Mouse (Mus musculus) hindbrain, embryonic 13.5 days (tissue): ENCODE results near the gene Fat1. TPM values are rescaled to one million over a fixed set of nuclear protein-coding genes. Genes with fewer than 3 reads are reported as not detected.
A peak's percentile ranks its signal among the peaks of the same experiment; 100 is the strongest.

Source experiments
- ATAC-seq: fragments of 200-750 bp; cut with Nextera tagmentation; 2 replicates; pipeline ENCODE4 v1.8.0; 2017; ENCODE audit warnings: moderate TSS enrichment; ENCODE audit not compliant: low FRiP score
- H3K27ac ChIP-seq: fragments of 300-500 bp; sonication (generic); 2 replicates; pipeline ENCODE4 v1.5.1; 2015; ENCODE audit warnings: inconsistent platforms, mild to moderate bottlenecking, moderate library complexity
- H3K27me3 ChIP-seq: fragments of 300-500 bp; sonication (generic); 2 replicates; pipeline ENCODE4 v1.6.1; 2015; ENCODE audit warnings: mild to moderate bottlenecking, inconsistent platforms
- H3K36me3 ChIP-seq: fragments of 300-500 bp; sonication (generic); 2 replicates; pipeline ENCODE4 v1.6.1; 2015; ENCODE audit warnings: mild to moderate bottlenecking, inconsistent platforms
- H3K4me1 ChIP-seq: fragments of 300-500 bp; sonication (generic); replicated peaks from 2 replicates; pipeline ENCODE4 v1.6.1; 2015; ENCODE audit warnings: inconsistent platforms
- H3K4me2 ChIP-seq: fragments of 300-500 bp; sonication (generic); 2 replicates; pipeline ENCODE4 v1.6.1; 2015; ENCODE audit warnings: inconsistent platforms, mild to moderate bottlenecking, moderate library complexity
- H3K4me3 ChIP-seq: fragments of 300-500 bp; sonication (generic); 2 replicates; pipeline ENCODE4 v1.5.1; 2015; ENCODE audit warnings: mild to moderate bottlenecking, inconsistent platforms
- H3K9ac ChIP-seq: fragments of 300-500 bp; sonication (generic); 2 replicates; pipeline ENCODE4 v1.6.1; 2015; ENCODE audit warnings: mild to moderate bottlenecking, inconsistent platforms
- H3K9me3 ChIP-seq: fragments of 300-500 bp; sonication (generic); 2 replicates; pipeline ENCODE4 v1.6.1; 2016; ENCODE audit warnings: inconsistent platforms
- WGBS: fragments of 180-500 bp; shearing (Covaris S2); methylation state at CpG from one replicate; pipeline ENCODE4 v1.1.7; 2015; 5-methylcytosine and 5-hydroxymethylcytosine counted together
- polyA plus RNA-seq: library from polyadenylated mRNA; unstranded; fragments of >200 nt; fragmentation: Nextera tagmentation; extraction: Ambion mirVana; gene quantifications from 2 replicates; pipeline ENCODE4 v1.2.1, GENCODE M21; 2015

Gene Fat1
- polyA plus RNA-seq: 12.7 and 13.9 TPM in 2 replicates

GRCm38 (mm10) chr8:44934850-44935497 is at the start of gene Fat1:
Gene Fat1 (plus strand): TSS chr8:44935447.
- ATAC-seq: peak; percentile 50
- Histone ChIP-seq H3K4me2 (peak within 1 kb of the TSS; percentile 94), H3K36me3 (no peaks in the 10 kb centered on the region), H3K4me3 (peak within 1 kb of the TSS; percentile 79), H3K9ac (peak within 1 kb of the TSS; percentile 81), H3K4me1 (peaks cover 17% of the 10 kb centered on the region), H3K27ac (peak within 1 kb of the TSS; percentile 89), H3K9me3 (no peaks in the 10 kb centered on the region), H3K27me3 (0 out of 2 replicates have a peak, but pooled peaks cover 2% of the 10 kb centered on the region)
- under 1% methylated on average over 44 of the region's 49 CpGs for whole genome bisulfite sequencing

GRCm38 (mm10) chr8:44894626-44895025 is 40.6 kb upstream of the Fat1 start:
- Histone ChIP-seq H3K4me1 (peaks cover 11% of the 10 kb centered on the region), H3K27me3 (no peaks in the 10 kb centered on the region), H3K4me2 (no peak overlapping the region), H3K4me3 (no peak overlapping the region), H3K36me3 (no peaks in the 10 kb centered on the region), H3K27ac (no peak overlapping the region), H3K9ac (no peak overlapping the region), H3K9me3 (no peaks in the 10 kb centered on the region)
- ATAC-seq: no peak
- 90% methylated on average over 6 of the region's 6 CpGs for WGBS

GRCm38 (mm10) chr8:44899575-44899991 is 35.7 kb upstream of the Fat1 start:
- Histone ChIP-seq H3K36me3 (no peaks in the 10 kb centered on the region), H3K9ac (no peak overlapping the region), H3K4me3 (no peak overlapping the region), H3K4me2 (peak overlapping the region; percentile 4; the same call in 1 of the 2 replicates), H3K27me3 (no peaks in the 10 kb centered on the region), H3K4me1 (peaks cover 13% of the 10 kb centered on the region), H3K9me3 (no peaks in the 10 kb centered on the region), H3K27ac (no peak overlapping the region)
- ATAC-seq: peak; percentile 69
- 34% methylated on average over 12 of the region's 12 CpGs for WGBS

- Histone ChIP-seq H3K27ac (no peak overlapping the region), H3K4me2 (no peak overlapping the region), H3K9ac (no peak overlapping the region), H3K4me1 (no peaks in the 10 kb centered on the region), H3K4me3 (no peak overlapping the region), H3K9me3 (no peaks in the 10 kb centered on the region), H3K36me3 (no peaks in the 10 kb centered on the region), H3K27me3 (no peaks in the 10 kb centered on the region)
- ATAC-seq: no peak
- WGBS: 76% methylated on average over 12 of the region's 12 CpGs
Observed at GRCm38 (mm10) chr8:44911126-44911903, 23.9 kb upstream of the Fat1 start.

- ATAC-seq: no peak
- H3K9me3 ChIP-seq: no peaks in the 10 kb centered on the region
- H3K27me3 ChIP-seq: no peaks in the 10 kb centered on the region
- H3K4me1 ChIP-seq: no peaks in the 10 kb centered on the region
- H3K4me3 ChIP-seq: no peak overlapping the region
- H3K9ac ChIP-seq: no peak overlapping the region
- no peak overlapping the region for H3K4me2 ChIP-seq
- no peak overlapping the region for H3K27ac ChIP-seq
- no peaks in the 10 kb centered on the region for H3K36me3 ChIP-seq
- WGBS: 87% methylated on average over 12 of the region's 12 CpGs
Observed at GRCm38 (mm10) chr8:44919487-44920082, 15.7 kb upstream of the Fat1 start.

GRCm38 (mm10) chr8:44920379-44921032 is 14.7 kb upstream of the Fat1 start:
- no peak overlapping the region for H3K27ac ChIP-seq
- H3K4me2 ChIP-seq: no peak overlapping the region
- no peak for ATAC-seq
- no peaks in the 10 kb centered on the region for H3K4me1 ChIP-seq
- 73% methylated on average over 7 of the region's 7 CpGs for WGBS
- H3K36me3 ChIP-seq: no peaks in the 10 kb centered on the region
- H3K27me3 ChIP-seq: no peaks in the 10 kb centered on the region
- H3K9ac ChIP-seq: no peak overlapping the region
- H3K9me3 ChIP-seq: no peaks in the 10 kb centered on the region
- H3K4me3 ChIP-seq: no peak overlapping the region

GRCm38 (mm10) chr8:44924995-44925394 is 10.3 kb upstream of the Fat1 start:
- no peaks in the 10 kb centered on the region for H3K27me3 ChIP-seq
- no peak overlapping the region for H3K9ac ChIP-seq
- no peak overlapping the region for H3K4me2 ChIP-seq
- H3K36me3 ChIP-seq: no peaks in the 10 kb centered on the region
- H3K9me3 ChIP-seq: no peaks in the 10 kb centered on the region
- ATAC-seq: no peak
- WGBS: 93% methylated on average over 5 of the region's 5 CpGs
- H3K27ac ChIP-seq: no peak overlapping the region
- H3K4me3 ChIP-seq: no peak overlapping the region
- H3K4me1 ChIP-seq: no peaks in the 10 kb centered on the region

GRCm38 (mm10) chr8:44930058-44930457 is 5.2 kb upstream of the Fat1 start:
- WGBS: 90% methylated on average over 3 of the region's 3 CpGs
- Histone ChIP-seq H3K27me3 (0 out of 2 replicates have a peak, but pooled peaks cover 2% of the 10 kb centered on the region), H3K36me3 (no peaks in the 10 kb centered on the region), H3K27ac (no peak overlapping the region), H3K4me2 (no peak overlapping the region), H3K4me1 (peaks cover 8% of the 10 kb centered on the region; the same call in 1 of the 2 replicates), H3K9ac (no peak overlapping the region), H3K4me3 (no peak overlapping the region), H3K9me3 (no peaks in the 10 kb centered on the region)
- no peak for ATAC-seq

- ATAC-seq: no peak
- H3K4me3 ChIP-seq: no peak overlapping the region
- 94% methylated on average over 9 of the region's 9 CpGs for WGBS
Observed at GRCm38 (mm10) chr8:44932546-44933342, 2.5 kb upstream of the Fat1 start.

GRCm38 (mm10) chr8:44933478-44933877 is 1.8 kb upstream of the Fat1 start:
- peaks cover 11% of the 10 kb centered on the region; the same call in 1 of the 2 replicates for H3K4me1 ChIP-seq
- peak overlapping the region; percentile 94 for H3K4me2 ChIP-seq
- no peaks in the 10 kb centered on the region for H3K9me3 ChIP-seq
- H3K4me3 ChIP-seq: peak overlapping the region; percentile 79
- 46% methylated on average over 6 of the region's 6 CpGs for WGBS
- H3K27me3 ChIP-seq: 0 out of 2 replicates have a peak, but pooled peaks cover 2% of the 10 kb centered on the region
- no peak for ATAC-seq
- H3K27ac ChIP-seq: no peak overlapping the region
- H3K9ac ChIP-seq: 0 out of 2 replicates have a peak overlapping the region, but pooled peaks have one; percentile 81
- H3K36me3 ChIP-seq: no peaks in the 10 kb centered on the region

More at GRCm38 (mm10) chr8:44932546-44933342, 2.5 kb upstream of the Fat1 start:
- no peak overlapping the region for H3K27ac ChIP-seq
- no peak overlapping the region for H3K9ac ChIP-seq
- no peak overlapping the region for H3K4me2 ChIP-seq
- no peaks in the 10 kb centered on the region for H3K9me3 ChIP-seq
- H3K36me3 ChIP-seq: no peaks in the 10 kb centered on the region
- H3K4me1 ChIP-seq: peaks cover 11% of the 10 kb centered on the region; the same call in 1 of the 2 replicates
- H3K27me3 ChIP-seq: 0 out of 2 replicates have a peak, but pooled peaks cover 2% of the 10 kb centered on the region

- Histone ChIP-seq H3K27ac (peak overlapping the region; percentile 89), H3K9me3 (no peaks in the 10 kb centered on the region), H3K27me3 (0 out of 2 replicates have a peak, but pooled peaks cover 2% of the 10 kb centered on the region), H3K4me2 (peak overlapping the region; percentile 94), H3K4me1 (peaks cover 11% of the 10 kb centered on the region; the same call in 1 of the 2 replicates), H3K4me3 (peak overlapping the region; percentile 79), H3K9ac (peak overlapping the region; percentile 81), H3K36me3 (no peaks in the 10 kb centered on the region)
- no peak for ATAC-seq
- 3% methylated on average over 13 of the region's 13 CpGs for WGBS
Observed at GRCm38 (mm10) chr8:44934416-44934815, 831 bp upstream of the Fat1 start.
